12 mouse cellular contexts compared by ENCODE assay signal in the genomic region with DNA sequence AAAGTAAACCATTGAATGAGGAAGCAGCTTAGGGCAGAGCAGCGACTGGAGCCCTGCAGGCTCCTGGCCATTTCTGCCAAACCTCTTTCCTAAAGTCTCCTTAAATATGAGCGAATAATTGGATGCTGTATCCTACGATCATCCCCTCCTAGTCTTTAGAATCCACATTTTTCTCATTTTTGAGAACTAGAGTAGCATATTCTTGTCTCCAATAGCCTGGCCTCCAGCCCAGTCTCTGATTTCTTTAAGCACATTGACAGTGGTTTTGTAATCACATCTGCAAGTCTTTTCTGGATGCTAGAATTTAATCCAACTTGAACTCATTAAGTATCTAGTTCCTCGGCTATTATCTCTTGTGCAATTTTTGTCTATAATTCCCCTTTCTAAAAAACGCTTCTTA.
DNase-seq lines count a peak whose midpoint lies in the region; ATAC-seq lines count a peak whose summit lies in the region.
"Had no signal": no experiment of that assay in that cellular context is flagged by ENCODE, and none has a peak within 500 bp of the region (broad histone marks: within the 10 kb centered on the region; RNA-seq: fewer than 3 reads in every experiment).

No protein-coding gene starts in this region.

- WGBS in embryonic facial prominence, embryonic 15.5 days = 16% methylated on average over 5 of the region's 5 CpGs
- 38% methylated on average over 5 of the region's 5 CpGs for WGBS in lung, embryonic 16.5 days

- H3K4me3 ChIP-seq in embryonic facial prominence, embryonic 15.5 days (replicated peaks) = no peak overlapping the region
- H3K4me3 ChIP-seq in lung, embryonic 16.5 days (ENCODE audit: low read length) = no peak overlapping the region
- H3K4me3 ChIP-seq: heart, embryonic 12.5 days had no signal

- H3K4me2 ChIP-seq in embryonic facial prominence, embryonic 15.5 days (replicated peaks) = no peak overlapping the region
- no peak overlapping the region for H3K4me2 ChIP-seq in lung, embryonic 16.5 days (ENCODE audit: low read depth, low read length)
- H3K4me2 ChIP-seq: heart, embryonic 12.5 days had no signal

- H3K9ac ChIP-seq in embryonic facial prominence, embryonic 15.5 days = no peak overlapping the region
- H3K9ac ChIP-seq in lung, embryonic 16.5 days (ENCODE audit: low read length) = no peak overlapping the region
- H3K9ac ChIP-seq: heart, embryonic 12.5 days had no signal

- H3K4me1 ChIP-seq in embryonic facial prominence, embryonic 15.5 days = peaks cover 26% of the 10 kb centered on the region
- H3K4me1 ChIP-seq in lung, embryonic 16.5 days (replicated peaks; ENCODE audit: control insufficient read depth, insufficient read depth, low read length) = peaks cover 35% of the 10 kb centered on the region

- H3K36me3 ChIP-seq in embryonic facial prominence, embryonic 15.5 days = no peaks in the 10 kb centered on the region
- H3K36me3 ChIP-seq in lung, embryonic 16.5 days (ENCODE audit: control insufficient read depth, insufficient read depth, low read length) = no peaks in the 10 kb centered on the region
- H3K36me3 ChIP-seq: heart, embryonic 12.5 days had no signal

- no peaks in the 10 kb centered on the region for H3K9me3 ChIP-seq in embryonic facial prominence, embryonic 15.5 days (replicated peaks)
- H3K9me3 ChIP-seq in lung, embryonic 16.5 days (ENCODE audit: control insufficient read depth, low read length) = no peaks in the 10 kb centered on the region
- H3K9me3 ChIP-seq: heart, embryonic 12.5 days had no signal

- peak; percentile 9 for DNase-seq in layer of hippocampus, adult 11-12 months (ENCODE audit: low spot score)
- no peak for DNase-seq in layer of hippocampus, adult 18-20 months (ENCODE audit: low spot score in 2 of 2)
- DNase-seq in adipocyte (ENCODE audit: low spot score) = peak; percentile 58
- no peak for DNase-seq in cerebellum, adult 18-20 months
- no peak for DNase-seq in cerebellum, adult 11 months
- DNase-seq in cerebellum, adult 9-11 months = no peak
- DNase-seq: adrenal gland, adult 2 months; layer of hippocampus, postnatal 36 days; liver had no signal

- no peak; the same call in 1 of the 2 replicates for ATAC-seq in embryonic facial prominence, embryonic 15.5 days (ENCODE audit: insufficient number of reproducible peaks, low FRiP score, low TSS enrichment, low read depth)
- peak; percentile 35; the same call in 1 of the 2 replicates for ATAC-seq in lung, embryonic 16.5 days (ENCODE audit: low read depth)

- no peaks in the 10 kb centered on the region for H3K27me3 ChIP-seq in embryonic facial prominence, embryonic 15.5 days
- H3K27me3 ChIP-seq in lung, embryonic 16.5 days (ENCODE audit: control insufficient read depth, insufficient read depth, low read depth, low read length) = no peaks in the 10 kb centered on the region
- H3K27me3 ChIP-seq: heart, embryonic 12.5 days had no signal

- H3K27ac ChIP-seq in embryonic facial prominence, embryonic 15.5 days (replicated peaks) = peak overlapping the region; percentile 72
- peak overlapping the region; percentile 87 for H3K27ac ChIP-seq in lung, embryonic 16.5 days (ENCODE audit: low read length)

Comparison
In these comparisons a context has a peak if more than half of its experiments do, and no peak if none do; other contexts are left out.
1. DNase-seq: peak in layer of hippocampus, adult 11-12 months (single experiment) and adipocyte (single experiment); none in layer of hippocampus, adult 18-20 months (0 of 2), cerebellum, adult 18-20 months (0 of 2), cerebellum, adult 11 months (single experiment) and cerebellum, adult 9-11 months (single experiment).